Mouse (Mus musculus) hindbrain, embryonic 16.5 days (tissue): ENCODE data around the gene Crebl2. TPM values are rescaled to one million over a fixed set of nuclear protein-coding genes. Genes with fewer than 3 reads are reported as not detected.
A peak's percentile ranks its signal among the peaks of the same experiment; 100 is the strongest.

Experiments
- ATAC-seq: fragments of 200-750 bp; cut with Nextera tagmentation; 2 replicates; pipeline ENCODE4 v1.8.0; 2017; ENCODE audit warnings: moderate TSS enrichment, moderate library complexity
- H3K27ac ChIP-seq: fragments of 300-500 bp; sonication (generic); 2 replicates; pipeline ENCODE4 v1.5.1; 2014; ENCODE audit warnings: low read depth, mild to moderate bottlenecking, control low read depth, low read length, moderate library complexity
- H3K27me3 ChIP-seq: fragments of 300-500 bp; sonication (generic); replicated peaks from 2 replicates; pipeline ENCODE4 v1.6.1; 2014; ENCODE audit warnings: low read length; ENCODE audit not compliant: control insufficient read depth, insufficient read depth
- H3K36me3 ChIP-seq: fragments of 300-500 bp; sonication (generic); 2 replicates; pipeline ENCODE4 v1.6.1; 2014; ENCODE audit warnings: mild to moderate bottlenecking, low read length, moderate library complexity, mixed read lengths; ENCODE audit not compliant: control insufficient read depth, insufficient read depth
- H3K4me1 ChIP-seq: fragments of 300-500 bp; sonication (generic); 2 replicates; pipeline ENCODE4 v1.6.1; 2014; ENCODE audit warnings: low read depth, low read length; ENCODE audit not compliant: control insufficient read depth, insufficient read depth
- H3K4me2 ChIP-seq: fragments of 300-500 bp; sonication (generic); 2 replicates; pipeline ENCODE4 v1.6.1; 2014; ENCODE audit warnings: mild to moderate bottlenecking, low read length, control low read depth, moderate library complexity
- H3K4me3 ChIP-seq: fragments of 300-500 bp; sonication (generic); 2 replicates; pipeline ENCODE4 v1.5.1; 2014; ENCODE audit warnings: mild to moderate bottlenecking, low read length, control low read depth, moderate library complexity
- H3K9ac ChIP-seq: fragments of 300-500 bp; sonication (generic); 2 replicates; pipeline ENCODE4 v1.6.1; 2014; ENCODE audit warnings: low read depth, mild to moderate bottlenecking, control low read depth, low read length, moderate library complexity
- H3K9me3 ChIP-seq: fragments of 300-500 bp; sonication (generic); 2 replicates; pipeline ENCODE4 v1.6.1; 2014; ENCODE audit warnings: mild to moderate bottlenecking, low read length, moderate library complexity; ENCODE audit not compliant: control insufficient read depth
- WGBS: fragments of 180-500 bp; shearing (Covaris S2); extraction: QIAGEN DNeasy Blood & Tissue Kit; methylation state at CpG from one replicate; pipeline ENCODE4 v1.1.7; 2014; 5-methylcytosine and 5-hydroxymethylcytosine counted together
- polyA plus RNA-seq: library from polyadenylated mRNA; unstranded; fragments of >200 nt; fragmentation: Nextera tagmentation; extraction: Ambion mirVana; gene quantifications from 2 replicates; pipeline ENCODE4 v1.2.1, GENCODE M21; 2015

Gene Crebl2
- 3.0 and 3.9 TPM in 2 replicates for polyA plus RNA-seq

- H3K27ac ChIP-seq: peak within 1 kb of the TSS; percentile 90
- WGBS: under 1% methylated on average over 52 of the region's 58 CpGs
- H3K4me3 ChIP-seq: peak within 1 kb of the TSS; percentile 77
- ATAC-seq: peak; percentile 98
- no peaks in the 10 kb centered on the region for H3K27me3 ChIP-seq
- H3K36me3 ChIP-seq: no peaks in the 10 kb centered on the region
- H3K4me2 ChIP-seq: peak within 1 kb of the TSS; percentile 79
- no peaks in the 10 kb centered on the region for H3K9me3 ChIP-seq
- peaks cover 9% of the 10 kb centered on the region for H3K4me1 ChIP-seq
- H3K9ac ChIP-seq: peak within 1 kb of the TSS; percentile 84
Measured at GRCm38 (mm10) chr6:134829786-134830700, at the start of gene Crebl2. Gene Crebl2 (plus strand): TSS chr6:134830154.

DNA sequence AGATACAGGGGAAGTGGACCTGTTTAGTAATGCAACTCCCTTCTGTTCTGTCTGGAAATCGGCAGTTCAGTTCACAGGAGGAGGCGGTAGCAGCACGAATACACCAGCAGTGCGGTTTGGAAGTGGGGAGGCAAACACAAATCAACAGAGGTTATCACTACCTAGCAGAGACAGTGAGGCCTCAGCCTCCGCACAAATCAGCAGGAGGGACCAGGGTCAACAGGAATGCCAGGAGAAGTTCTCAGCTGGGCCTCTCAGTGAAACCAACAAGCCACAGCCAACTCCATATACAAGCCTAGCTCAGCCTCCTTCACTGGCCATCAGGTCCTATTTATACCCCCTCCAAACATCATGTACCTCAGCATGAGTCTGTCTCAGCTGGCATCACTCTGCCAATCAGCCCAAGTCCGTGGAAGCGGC is 48.5 kb upstream of the Crebl2 start:
- 81% methylated on average over 7 of the region's 7 CpGs for WGBS
- no peak overlapping the region for H3K4me3 ChIP-seq
- no peak overlapping the region for H3K4me2 ChIP-seq
- no peak for ATAC-seq
- no peaks in the 10 kb centered on the region for H3K36me3 ChIP-seq
- no peaks in the 10 kb centered on the region for H3K4me1 ChIP-seq
- H3K9me3 ChIP-seq: no peaks in the 10 kb centered on the region
- no peak overlapping the region for H3K27ac ChIP-seq
- H3K27me3 ChIP-seq: no peaks in the 10 kb centered on the region
- H3K9ac ChIP-seq: no peak overlapping the region

- ATAC-seq: no peak
- Histone ChIP-seq H3K9ac (no peak overlapping the region), H3K36me3 (no peaks in the 10 kb centered on the region), H3K4me1 (no peaks in the 10 kb centered on the region), H3K27me3 (no peaks in the 10 kb centered on the region), H3K4me2 (no peak overlapping the region), H3K4me3 (no peak overlapping the region), H3K27ac (no peak overlapping the region), H3K9me3 (no peaks in the 10 kb centered on the region)
- WGBS: 91% methylated on average over 7 of the region's 7 CpGs
Measured at GRCm38 (mm10) chr6:134782900-134783299, 47.1 kb upstream of the Crebl2 start.

DNA sequence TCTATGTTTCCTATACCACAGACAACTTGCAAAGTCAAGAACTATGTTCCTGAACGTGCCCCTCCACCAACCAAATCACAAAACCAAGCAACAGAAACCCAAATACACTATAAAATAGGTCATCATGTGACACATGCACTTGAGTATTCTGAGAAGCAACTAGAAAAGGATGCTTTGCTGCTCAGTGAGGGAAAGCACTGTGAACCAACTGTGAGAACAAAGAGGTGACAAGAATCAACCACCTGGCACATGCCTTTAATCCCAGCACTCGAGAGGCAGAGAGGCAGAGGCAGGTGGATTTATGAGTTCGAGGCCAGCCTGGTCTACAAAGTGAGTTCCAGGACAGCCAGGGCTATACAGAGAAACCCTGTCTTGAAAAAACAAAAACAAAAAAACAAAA is 43.5 kb upstream of the Crebl2 start:
- H3K9ac ChIP-seq: no peak overlapping the region
- no peak overlapping the region for H3K4me3 ChIP-seq
- no peaks in the 10 kb centered on the region for H3K4me1 ChIP-seq
- no peaks in the 10 kb centered on the region for H3K9me3 ChIP-seq
- 77% methylated on average over 3 of the region's 3 CpGs for WGBS
- ATAC-seq: no peak
- no peak overlapping the region for H3K4me2 ChIP-seq
- no peaks in the 10 kb centered on the region for H3K36me3 ChIP-seq
- no peak overlapping the region for H3K27ac ChIP-seq
- no peaks in the 10 kb centered on the region for H3K27me3 ChIP-seq

GRCm38 (mm10) chr6:134789100-134789499 is 40.9 kb upstream of the Crebl2 start:
- WGBS: 71% methylated on average over 6 of the region's 6 CpGs
- H3K4me3 ChIP-seq: no peak overlapping the region

DNA sequence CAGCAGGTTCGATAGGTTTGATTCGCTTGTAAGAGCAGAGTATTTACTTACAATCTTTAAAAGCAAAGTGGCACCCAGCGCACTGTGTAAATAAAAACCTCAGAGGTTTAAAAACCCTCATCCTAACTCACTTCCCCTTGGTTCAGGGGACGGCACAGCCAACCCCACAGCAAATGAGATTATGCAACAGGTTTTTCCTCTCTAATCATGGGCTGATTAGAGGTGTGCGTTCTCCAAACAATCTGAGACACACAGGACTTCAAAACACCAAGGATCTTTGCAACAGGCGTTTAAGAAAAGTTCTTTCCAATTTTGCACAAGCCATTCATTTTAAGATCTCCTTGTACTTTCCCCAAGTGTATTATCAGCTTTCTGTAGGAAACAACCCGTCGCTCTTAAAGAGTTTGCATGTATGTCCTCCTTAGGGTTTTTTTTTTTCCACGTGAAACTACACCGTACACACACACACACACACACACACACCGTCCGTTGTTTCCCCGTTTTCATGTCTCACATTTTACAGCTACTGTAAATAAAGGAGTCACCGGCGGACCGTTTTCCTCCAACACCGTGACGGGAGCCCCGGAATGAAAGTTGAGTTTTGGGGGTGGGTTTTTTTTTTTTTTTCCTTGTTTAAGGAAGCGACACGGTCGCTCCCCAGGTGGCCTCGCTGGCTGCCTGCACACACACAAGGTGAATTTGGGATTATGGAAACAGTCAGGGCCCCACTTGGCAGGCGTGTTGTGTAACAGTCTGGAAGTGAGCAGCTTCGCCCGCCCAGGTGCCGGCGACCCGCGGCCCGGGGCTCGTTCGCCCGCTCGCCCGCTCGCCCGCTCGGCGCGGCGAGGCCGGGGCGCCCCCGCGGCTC is 38.5 kb upstream of the Crebl2 start:
- H3K9me3 ChIP-seq: no peaks in the 10 kb centered on the region
- ATAC-seq: no peak

More at GRCm38 (mm10) chr6:134789100-134789499, 40.9 kb upstream of the Crebl2 start:
- no peak for ATAC-seq
- Histone ChIP-seq H3K4me1 (no peaks in the 10 kb centered on the region; the same call in 1 of the 2 replicates), H3K36me3 (no peaks in the 10 kb centered on the region), H3K4me2 (no peak overlapping the region), H3K9ac (no peak overlapping the region), H3K27ac (no peak overlapping the region), H3K27me3 (no peaks in the 10 kb centered on the region; the same call in 1 of the 2 replicates), H3K9me3 (no peaks in the 10 kb centered on the region)

DNA sequence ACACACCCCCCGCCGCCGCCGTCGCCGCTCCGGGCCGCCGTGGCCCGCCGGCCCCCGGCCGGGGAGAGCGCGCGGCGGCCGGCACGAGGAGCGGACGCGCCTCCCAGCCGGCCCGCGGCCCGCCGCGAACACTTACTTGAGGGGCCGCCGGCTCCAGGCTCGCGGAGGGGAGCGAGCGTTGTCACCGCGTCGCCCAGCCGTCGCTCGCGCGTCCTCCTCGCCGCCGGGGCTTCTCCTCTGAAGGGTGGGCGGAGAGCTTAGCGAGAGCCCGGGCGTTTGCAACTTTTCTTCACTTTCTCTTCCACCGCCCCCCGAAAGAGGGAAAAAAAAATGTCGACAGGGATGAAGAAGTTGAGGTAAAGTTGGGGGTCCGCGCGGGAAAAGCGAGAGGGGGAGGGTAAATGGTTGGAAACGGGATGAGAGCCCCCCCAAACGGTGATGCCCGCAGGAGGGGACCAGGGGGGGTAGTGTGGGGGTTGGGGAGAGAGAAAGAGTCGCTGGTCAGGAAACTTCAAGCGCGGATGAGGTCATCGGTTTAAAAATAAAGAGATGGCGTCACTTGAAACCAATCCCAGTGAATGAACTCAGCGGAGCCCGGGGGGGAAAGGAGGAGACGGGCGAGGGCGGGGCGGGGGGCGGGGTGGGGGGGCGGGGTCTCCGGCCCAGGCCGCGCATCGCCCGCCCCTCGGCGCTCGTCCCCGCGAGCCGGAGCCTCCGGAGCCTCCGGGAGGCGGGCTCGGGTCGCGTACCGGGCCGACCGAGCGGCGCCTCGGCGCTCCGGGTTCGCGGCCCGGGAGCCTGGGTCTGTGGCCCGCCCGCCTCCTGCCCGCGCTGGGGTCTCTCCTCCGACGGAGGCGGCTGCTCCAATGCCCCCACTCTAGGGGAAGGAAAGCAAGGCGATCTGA is 37.6 kb upstream of the Crebl2 start, which contains the start of gene Dusp16:
Gene Dusp16 (minus strand): TSS at position 485 of the 905 bp plus-strand sequence.
- no peaks in the 10 kb centered on the region for H3K9me3 ChIP-seq
- ATAC-seq: peak; percentile 86
- WGBS: under 1% methylated on average over 85 of the region's 108 CpGs
- H3K27ac ChIP-seq: peak within 1 kb of the TSS; percentile 85
- H3K4me3 ChIP-seq: peak within 1 kb of the TSS; percentile 81
- H3K36me3 ChIP-seq: no peaks in the 10 kb centered on the region
- H3K4me1 ChIP-seq: no peaks in the 10 kb centered on the region; the same call in 1 of the 2 replicates
- no peaks in the 10 kb centered on the region; the same call in 1 of the 2 replicates for H3K27me3 ChIP-seq
- H3K4me2 ChIP-seq: peak within 1 kb of the TSS; percentile 66
- H3K9ac ChIP-seq: peak within 1 kb of the TSS; percentile 82

More for the DNA sequence above, 38.5 kb upstream of the Crebl2 start:
- Histone ChIP-seq H3K27me3 (no peaks in the 10 kb centered on the region; the same call in 1 of the 2 replicates), H3K4me3 (peak overlapping the region; percentile 81), H3K4me2 (peak overlapping the region; percentile 66), H3K27ac (peak overlapping the region; percentile 85), H3K4me1 (no peaks in the 10 kb centered on the region; the same call in 1 of the 2 replicates), H3K36me3 (no peaks in the 10 kb centered on the region), H3K9ac (peak overlapping the region; percentile 82)
- 2% methylated on average over 24 of the region's 46 CpGs for WGBS
